Mouse (Mus musculus) neural tube, embryonic 13.5 days (tissue): ENCODE data around the gene Raf1. TPM values are rescaled to one million over a fixed set of nuclear protein-coding genes. Genes with fewer than 3 reads are reported as not detected.
"Not testable (repeated sequence)": the region's sequence is repeated elsewhere in the genome, so short reads cannot be mapped to it uniquely, and the experiment has no call there.

Experiments
- ATAC-seq: fragments of 200-750 bp; cut with Nextera tagmentation; 2 replicates; pipeline ENCODE4 v1.8.0; 2017; ENCODE audit warnings: low read depth, mild to moderate bottlenecking, moderate TSS enrichment, moderate library complexity
- H3K27ac ChIP-seq: fragments of 300-500 bp; sonication (generic); replicated peaks from 2 replicates; pipeline ENCODE4 v1.5.1; 2015; ENCODE audit warnings: moderate library complexity, mild to moderate bottlenecking, inconsistent platforms
- H3K27me3 ChIP-seq: fragments of 300-500 bp; sonication (generic); 2 replicates; pipeline ENCODE4 v1.6.1; 2015; ENCODE audit warnings: mild to moderate bottlenecking, inconsistent platforms
- H3K36me3 ChIP-seq: fragments of 300-500 bp; sonication (generic); 2 replicates; pipeline ENCODE4 v1.6.1; 2015; ENCODE audit warnings: mild to moderate bottlenecking, inconsistent platforms
- H3K4me1 ChIP-seq: fragments of 300-500 bp; sonication (generic); replicated peaks from 2 replicates; pipeline ENCODE4 v1.6.1; 2015; ENCODE audit warnings: inconsistent platforms
- H3K4me2 ChIP-seq: fragments of 300-500 bp; sonication (generic); 2 replicates; pipeline ENCODE4 v1.6.1; 2015; ENCODE audit warnings: inconsistent platforms, mild to moderate bottlenecking, moderate library complexity
- H3K4me3 ChIP-seq: fragments of 300-500 bp; sonication (generic); 2 replicates; pipeline ENCODE4 v1.5.1; 2015; ENCODE audit warnings: mild to moderate bottlenecking, inconsistent platforms
- H3K9ac ChIP-seq: fragments of 300-500 bp; sonication (generic); 2 replicates; pipeline ENCODE4 v1.6.1; 2015; ENCODE audit warnings: moderate library complexity, mild to moderate bottlenecking, inconsistent platforms
- H3K9me3 ChIP-seq: fragments of 300-500 bp; sonication (generic); 2 replicates; pipeline ENCODE4 v1.6.1; 2016; ENCODE audit warnings: inconsistent platforms
- WGBS: fragments of 180-500 bp; shearing (Covaris S2); methylation state at CpG from one replicate; pipeline ENCODE4 v1.1.7; 2015; 5-methylcytosine and 5-hydroxymethylcytosine counted together
- polyA plus RNA-seq: library from polyadenylated mRNA; unstranded; fragments of >200 nt; fragmentation: Nextera tagmentation; extraction: Ambion mirVana; gene quantifications from 2 replicates; pipeline ENCODE4 v1.2.1, GENCODE M21; 2015

The Raf1 gene
- polyA plus RNA-seq, 1 experiment from 2014 or later: 141 TPM

DNA sequence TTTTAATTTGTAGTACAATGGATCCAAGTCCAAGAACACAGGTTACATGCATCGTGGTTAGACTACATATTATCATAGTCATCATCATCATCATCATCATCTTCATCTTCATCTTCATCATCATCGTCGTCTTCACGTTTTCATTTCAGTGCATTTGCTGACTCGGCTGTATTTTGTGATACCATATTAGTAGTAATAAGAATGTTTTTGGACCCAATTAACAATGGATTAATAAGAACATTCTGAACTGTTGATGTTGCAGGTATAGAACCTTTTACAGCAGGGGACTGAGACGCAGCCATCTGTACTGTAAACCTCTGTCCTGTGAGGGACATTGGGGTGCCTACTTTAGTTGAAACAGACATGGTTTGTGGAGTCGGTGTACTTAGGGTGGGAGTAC lies 38.2 kb downstream of the Raf1 start:
- H3K36me3 ChIP-seq: peaks cover 61% of the 10 kb centered on the region

DNA sequence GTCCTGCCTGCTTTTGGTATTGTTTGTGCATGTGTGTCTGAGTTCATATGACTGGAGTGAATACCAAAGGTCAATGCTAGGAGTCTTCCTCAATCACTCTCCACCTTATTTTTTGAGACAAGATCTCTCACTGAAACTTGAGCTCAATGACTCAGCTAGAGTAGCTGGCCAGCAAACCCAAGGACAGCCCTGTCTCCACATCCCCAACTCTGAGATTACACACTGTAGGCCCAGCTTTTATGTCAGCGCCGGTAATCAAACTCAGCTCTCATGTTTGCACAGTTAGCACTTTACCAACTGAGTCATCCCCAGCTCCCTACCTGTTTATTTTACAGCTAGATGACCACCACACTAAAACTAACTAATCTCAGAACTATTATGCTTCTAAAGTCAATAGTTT lies 42.4 kb downstream of the Raf1 start:
- Histone ChIP-seq H3K9ac (no peak overlapping the region), H3K4me1 (no peaks in the 10 kb centered on the region), H3K4me3 (no peak overlapping the region), H3K27ac (no peak overlapping the region), H3K36me3 (peaks cover 84% of the 10 kb centered on the region), H3K9me3 (no peaks in the 10 kb centered on the region), H3K4me2 (no peak overlapping the region), H3K27me3 (no peaks in the 10 kb centered on the region)
- no peak for ATAC-seq
- WGBS: 92% methylated on average over 2 of the region's 2 CpGs

More for the DNA sequence above, 38.2 kb downstream of the Raf1 start:
- not testable (repeated sequence) for H3K27me3 ChIP-seq, H3K4me2 ChIP-seq, H3K9ac ChIP-seq, H3K4me3 ChIP-seq, H3K27ac ChIP-seq, H3K9me3 ChIP-seq, H3K4me1 ChIP-seq, ATAC-seq
- 96% methylated on average over 7 of the region's 7 CpGs for WGBS

DNA sequence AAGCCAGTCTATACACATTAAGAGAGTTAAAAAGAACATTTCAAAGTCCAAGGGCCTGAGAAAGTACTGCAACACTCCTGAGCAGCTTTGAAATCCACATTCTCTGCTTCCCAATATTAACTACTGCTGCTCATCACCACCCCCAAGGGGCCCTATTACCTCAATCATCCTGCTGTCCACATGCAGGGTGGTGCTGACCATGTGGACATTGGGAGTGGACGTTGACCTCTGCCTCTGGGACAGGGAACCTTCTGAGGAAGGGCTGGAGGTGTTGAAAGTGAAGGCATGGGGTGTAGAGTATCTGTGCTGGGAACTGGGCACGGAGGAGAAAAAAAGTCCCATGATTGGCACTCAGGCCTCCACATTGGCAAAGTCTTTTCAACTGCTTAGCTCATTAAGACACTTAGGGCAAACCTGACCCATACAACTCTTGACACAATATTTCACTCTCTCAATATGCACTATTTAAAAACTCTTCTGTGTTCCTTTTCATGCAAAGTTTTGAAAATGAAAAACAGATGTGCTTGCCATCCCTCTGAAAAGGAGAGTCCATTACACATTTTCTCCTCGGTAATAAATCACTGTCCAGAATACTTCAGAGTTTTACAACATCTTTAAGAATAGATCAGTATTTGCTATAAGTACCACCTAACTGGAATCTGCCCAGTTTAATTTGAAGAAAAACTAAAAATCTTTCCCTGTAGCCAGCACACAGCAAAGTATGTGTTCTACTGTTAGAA lies 45.2 kb downstream of the Raf1 start:
- no peaks in the 10 kb centered on the region for H3K9me3 ChIP-seq
- no peak overlapping the region for H3K4me2 ChIP-seq
- H3K27ac ChIP-seq: no peak overlapping the region
- H3K4me1 ChIP-seq: no peaks in the 10 kb centered on the region
- H3K4me3 ChIP-seq: no peak overlapping the region
- ATAC-seq: no peak
- H3K36me3 ChIP-seq: peaks cover 87% of the 10 kb centered on the region
- 93% methylated on average over 3 of the region's 3 CpGs for WGBS
- no peak overlapping the region for H3K9ac ChIP-seq
- no peaks in the 10 kb centered on the region for H3K27me3 ChIP-seq

DNA sequence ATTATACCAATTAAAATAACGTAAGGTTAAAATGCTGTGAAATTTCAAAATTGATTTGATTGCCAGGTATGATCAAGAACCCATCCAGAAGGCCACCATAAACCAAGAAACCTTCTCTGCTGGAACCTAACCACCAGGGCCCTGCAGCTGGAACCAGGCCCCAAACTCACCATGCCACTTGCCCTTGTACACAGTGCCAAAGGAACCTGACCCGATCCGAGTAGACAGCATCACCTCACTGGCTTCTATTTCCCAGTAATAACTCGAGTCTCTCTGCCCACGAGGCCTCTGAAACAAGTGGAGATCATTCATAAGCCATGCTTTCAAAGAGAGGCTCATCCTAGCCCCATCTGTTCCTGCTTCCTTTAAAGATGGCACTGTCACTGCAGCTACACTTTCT lies 50.3 kb downstream of the Raf1 start:
- H3K4me2 ChIP-seq: no peak overlapping the region
- H3K9me3 ChIP-seq: no peaks in the 10 kb centered on the region
- H3K4me3 ChIP-seq: no peak overlapping the region
- no peaks in the 10 kb centered on the region for H3K4me1 ChIP-seq
- no peak overlapping the region for H3K27ac ChIP-seq
- H3K27me3 ChIP-seq: no peaks in the 10 kb centered on the region
- no peak overlapping the region for H3K9ac ChIP-seq
- 94% methylated on average over 5 of the region's 5 CpGs for WGBS
- peaks cover 93% of the 10 kb centered on the region for H3K36me3 ChIP-seq
- no peak for ATAC-seq

DNA sequence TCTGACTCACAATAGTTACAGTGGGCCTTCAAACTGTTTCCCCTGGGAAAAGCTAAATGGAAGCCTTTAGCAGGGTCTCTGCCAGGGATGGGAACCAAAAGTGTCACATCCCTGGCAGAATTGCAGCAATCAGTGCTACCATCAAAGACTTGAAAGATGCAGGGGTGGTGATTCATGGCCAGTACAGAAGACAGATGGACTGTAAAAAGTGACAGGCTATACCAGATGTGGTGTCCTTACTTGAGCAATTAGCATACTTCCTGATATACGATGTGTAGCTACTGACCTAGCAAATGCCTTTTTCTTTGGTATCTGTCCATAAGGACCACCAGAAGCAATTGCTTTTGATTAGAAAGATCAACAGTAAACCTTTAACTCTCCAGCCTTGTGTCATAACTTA lies 55.5 kb downstream of the Raf1 start:
- Histone ChIP-seq H3K4me3 (no peak overlapping the region), H3K4me1 (no peaks in the 10 kb centered on the region), H3K27me3 (no peaks in the 10 kb centered on the region), H3K9ac (no peak overlapping the region), H3K4me2 (no peak overlapping the region), H3K9me3 (no peaks in the 10 kb centered on the region), H3K36me3 (peaks cover 100% of the 10 kb centered on the region), H3K27ac (no peak overlapping the region)
- no peak for ATAC-seq
- 46% methylated on average over 1 of the region's 1 CpGs for WGBS

DNA sequence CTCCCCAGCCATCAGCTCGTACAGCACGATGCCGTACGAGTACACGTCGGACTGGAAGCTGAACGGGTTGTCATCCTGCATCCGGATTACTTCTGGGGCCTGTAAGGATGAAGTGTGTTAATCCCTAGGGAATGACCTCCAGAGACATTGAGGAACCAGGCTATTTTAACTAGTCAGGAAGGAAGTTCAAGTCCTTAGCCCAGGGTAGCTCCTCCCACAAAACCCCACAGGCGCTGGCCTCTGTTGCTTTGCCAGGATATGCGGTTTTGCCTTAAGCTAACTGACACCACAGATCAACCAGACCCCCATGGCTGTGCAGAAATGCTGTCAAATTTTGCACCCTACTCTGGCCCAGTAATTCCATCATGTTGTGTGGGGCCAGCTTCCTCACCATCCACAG lies 56.6 kb downstream of the Raf1 start:
- H3K4me3 ChIP-seq: no peak overlapping the region
- peaks cover 100% of the 10 kb centered on the region for H3K36me3 ChIP-seq
- H3K27ac ChIP-seq: no peak overlapping the region
- no peaks in the 10 kb centered on the region for H3K27me3 ChIP-seq
- H3K4me2 ChIP-seq: no peak overlapping the region
- no peak overlapping the region for H3K9ac ChIP-seq
- WGBS: 90% methylated on average over 10 of the region's 10 CpGs
- no peaks in the 10 kb centered on the region for H3K4me1 ChIP-seq
- no peaks in the 10 kb centered on the region for H3K9me3 ChIP-seq
- ATAC-seq: no peak

DNA sequence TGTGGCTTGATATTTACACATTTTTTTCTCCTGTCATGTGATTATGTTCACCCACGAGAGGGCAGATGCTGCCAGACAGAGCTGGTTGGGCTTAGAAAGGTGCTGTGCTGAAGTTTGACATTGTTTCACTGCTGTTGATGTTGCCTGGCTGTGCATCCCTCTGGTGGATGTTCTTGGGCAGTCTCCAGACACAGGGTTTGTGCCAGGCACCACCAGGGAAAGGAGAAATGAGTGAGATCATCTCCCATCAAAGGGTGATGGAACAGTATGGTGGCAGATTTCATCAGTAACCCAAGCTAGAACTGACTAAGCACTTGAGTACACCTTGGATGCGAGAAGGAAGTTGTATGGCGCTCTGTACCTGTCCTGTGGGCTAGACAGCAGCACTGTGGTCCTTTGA lies 60.5 kb downstream of the Raf1 start:
- H3K36me3 ChIP-seq: peaks cover 97% of the 10 kb centered on the region
- H3K4me3 ChIP-seq: no peak overlapping the region
- 89% methylated on average over 3 of the region's 3 CpGs for WGBS
- no peaks in the 10 kb centered on the region for H3K27me3 ChIP-seq
- no peak overlapping the region for H3K27ac ChIP-seq
- H3K9ac ChIP-seq: no peak overlapping the region
- H3K4me2 ChIP-seq: no peak overlapping the region
- H3K4me1 ChIP-seq: no peaks in the 10 kb centered on the region
- ATAC-seq: no peak
- no peaks in the 10 kb centered on the region for H3K9me3 ChIP-seq

DNA sequence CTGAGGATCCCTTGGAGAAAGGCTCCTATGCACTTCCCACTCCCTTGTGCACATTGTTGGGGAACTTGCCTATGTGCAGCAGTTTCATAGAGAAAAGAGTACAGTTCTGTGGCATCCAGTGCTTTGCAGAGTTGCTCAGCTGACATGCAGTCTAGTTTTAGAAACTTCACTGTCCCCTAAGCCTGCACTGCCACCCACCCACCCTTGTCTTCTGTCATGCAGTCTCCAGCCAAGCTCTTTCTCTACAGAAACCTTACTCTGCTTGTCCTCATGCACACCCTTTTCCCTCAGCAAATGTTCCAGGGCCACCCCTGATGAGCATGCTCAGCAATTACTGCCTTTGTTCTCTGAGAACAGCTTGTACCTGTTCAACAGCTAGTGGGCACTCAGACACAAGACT lies 62.6 kb downstream of the Raf1 start:
- H3K27me3 ChIP-seq: no peaks in the 10 kb centered on the region
- H3K4me3 ChIP-seq: no peak overlapping the region
- no peaks in the 10 kb centered on the region for H3K9me3 ChIP-seq
- no peak overlapping the region for H3K9ac ChIP-seq
- no peak overlapping the region for H3K27ac ChIP-seq
- no peak overlapping the region for H3K4me2 ChIP-seq
- H3K4me1 ChIP-seq: no peaks in the 10 kb centered on the region
- peaks cover 91% of the 10 kb centered on the region for H3K36me3 ChIP-seq
- no peak for ATAC-seq

DNA sequence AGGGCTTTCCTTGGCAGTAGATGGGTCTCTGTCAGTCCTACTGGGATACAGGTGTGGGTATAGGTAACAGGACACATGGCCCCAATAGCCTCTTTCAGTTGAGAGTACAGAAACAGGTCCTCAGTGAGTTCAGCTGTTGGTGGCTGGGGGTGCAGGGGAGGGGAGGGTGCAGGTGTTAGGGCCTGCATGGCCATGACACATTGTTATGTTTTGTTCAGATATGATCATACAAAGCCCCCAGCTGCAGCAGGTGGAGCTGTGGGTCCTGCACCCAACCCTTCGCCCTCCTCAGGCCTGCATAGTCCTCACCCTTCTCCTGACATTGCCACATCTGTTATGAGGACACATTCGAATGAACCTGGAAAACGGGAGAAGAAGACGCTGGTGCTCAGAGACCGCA lies 66.1 kb downstream of the Raf1 start:
- peaks cover 61% of the 10 kb centered on the region for H3K36me3 ChIP-seq
- no peak overlapping the region for H3K27ac ChIP-seq
- no peak overlapping the region for H3K9ac ChIP-seq
- H3K27me3 ChIP-seq: no peaks in the 10 kb centered on the region
- no peak overlapping the region for H3K4me2 ChIP-seq
- no peak overlapping the region for H3K4me3 ChIP-seq
- no peak for ATAC-seq
- H3K4me1 ChIP-seq: peaks cover 8% of the 10 kb centered on the region
- no peaks in the 10 kb centered on the region for H3K9me3 ChIP-seq
- WGBS: 96% methylated on average over 5 of the region's 5 CpGs

DNA sequence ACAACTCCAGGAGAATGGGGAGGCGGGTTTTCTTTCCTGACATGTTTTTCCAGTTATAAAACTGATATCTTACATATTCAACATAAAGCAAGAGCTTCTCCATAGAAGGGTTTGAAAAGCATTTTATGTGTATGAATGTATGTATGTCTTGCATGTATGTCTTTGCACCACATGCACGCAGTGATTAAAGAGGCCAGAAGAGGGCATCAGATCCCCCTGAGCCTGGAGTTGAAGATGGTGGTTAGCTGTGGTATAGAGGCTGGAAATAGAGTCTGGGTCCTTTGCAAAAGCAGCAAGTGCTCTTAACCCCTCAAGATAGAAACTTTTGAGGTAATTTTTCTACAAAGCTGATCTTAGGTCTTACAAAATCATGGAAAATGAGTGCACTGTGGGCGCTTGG lies 67.3 kb downstream of the Raf1 start:
- no peak for ATAC-seq
- peaks cover 50% of the 10 kb centered on the region for H3K36me3 ChIP-seq
- 83% methylated on average over 3 of the region's 3 CpGs for WGBS

DNA sequence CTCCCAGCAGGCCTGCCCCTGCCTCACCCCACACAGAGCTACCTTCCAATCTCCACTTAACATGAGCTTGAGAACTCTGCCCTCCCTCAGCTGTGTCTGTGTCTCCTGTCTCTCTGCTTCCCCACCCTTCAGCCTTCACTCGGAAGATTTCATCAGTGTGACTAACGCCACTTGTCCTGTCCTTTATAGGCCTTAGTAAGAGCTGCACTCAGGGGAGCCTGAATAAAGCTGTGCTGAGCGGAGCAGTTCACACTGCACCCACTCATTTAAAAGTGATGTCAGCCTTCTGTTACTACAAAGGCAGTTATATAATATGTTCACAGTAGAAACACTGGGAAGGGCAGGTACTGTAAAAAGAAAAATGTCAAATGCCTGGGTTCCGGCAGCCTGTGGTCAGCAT lies 69.0 kb downstream of the Raf1 start:
- Histone ChIP-seq H3K4me2 (no peak overlapping the region), H3K9me3 (no peaks in the 10 kb centered on the region), H3K9ac (no peak overlapping the region), H3K27ac (peak overlapping the region; percentile 18; the same call in 1 of the 2 replicates), H3K4me1 (peaks cover 18% of the 10 kb centered on the region), H3K4me3 (no peak overlapping the region), H3K36me3 (peaks cover 33% of the 10 kb centered on the region), H3K27me3 (no peaks in the 10 kb centered on the region)
- ATAC-seq: no peak
- WGBS: 62% methylated on average over 4 of the region's 4 CpGs

More for the DNA sequence above, 67.3 kb downstream of the Raf1 start:
- no peaks in the 10 kb centered on the region for H3K27me3 ChIP-seq
- no peak overlapping the region for H3K9ac ChIP-seq
- no peaks in the 10 kb centered on the region for H3K9me3 ChIP-seq
- no peak overlapping the region for H3K27ac ChIP-seq
- no peak overlapping the region for H3K4me3 ChIP-seq
- no peak overlapping the region for H3K4me2 ChIP-seq
- peaks cover 8% of the 10 kb centered on the region for H3K4me1 ChIP-seq

DNA sequence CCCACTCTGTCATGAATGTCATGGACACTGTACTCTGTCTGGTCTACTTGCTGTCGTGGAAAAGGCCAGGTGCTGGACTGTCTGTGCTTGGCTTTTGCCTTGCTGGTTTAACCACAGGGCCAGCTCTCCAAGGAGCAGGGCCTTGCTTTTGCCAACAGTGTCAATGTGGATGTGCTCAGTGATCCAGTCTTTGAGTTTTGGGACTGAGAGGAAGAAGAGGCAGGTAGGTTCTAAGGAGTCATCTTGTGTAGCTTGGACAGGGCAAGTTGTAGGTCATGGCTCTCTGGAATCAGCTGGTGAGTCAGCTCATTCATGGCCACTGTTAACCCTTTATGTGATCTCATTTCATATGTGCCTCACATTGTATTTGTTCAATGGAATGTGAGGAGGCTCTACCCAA lies 70.0 kb downstream of the Raf1 start:
- Histone ChIP-seq H3K4me3 (no peak overlapping the region), H3K27ac (no peak overlapping the region), H3K4me1 (peaks cover 21% of the 10 kb centered on the region), H3K27me3 (no peaks in the 10 kb centered on the region), H3K9ac (no peak overlapping the region), H3K4me2 (no peak overlapping the region), H3K9me3 (no peaks in the 10 kb centered on the region), H3K36me3 (peaks cover 24% of the 10 kb centered on the region)
- WGBS: 84% methylated on average over 1 of the region's 1 CpGs
- no peak for ATAC-seq
